Mouse (Mus musculus): ENCODE data around the gene Rab3c.

DNA sequence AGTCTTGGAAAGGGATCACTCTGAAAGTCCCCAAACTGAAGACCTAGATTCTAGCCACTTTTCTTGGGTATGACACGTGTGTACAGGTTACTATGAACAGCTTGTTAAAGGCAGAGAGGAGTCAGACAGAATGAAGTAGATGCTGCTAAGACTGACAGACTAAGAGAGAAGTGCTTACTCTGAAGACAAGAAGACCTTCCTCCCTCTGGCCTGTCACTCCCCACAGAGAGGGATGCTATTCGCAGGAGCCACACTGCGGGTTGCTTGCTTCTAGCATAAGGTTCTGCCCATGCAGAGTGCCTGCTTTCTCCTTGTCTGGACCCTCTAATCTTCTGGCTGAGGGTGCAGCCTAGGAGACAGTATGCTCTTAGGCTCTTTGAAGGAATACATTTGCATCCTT, 135.3 kb downstream of the Rab3c start:
- no peak for TF ChIP-seq ETS1 (conservative IDR thresholded peaks at IDR 0.05; ENCODE audit: low read depth, low read length)
- no peak for TF ChIP-seq CTCF (conservative IDR thresholded peaks at IDR 0.05 in 1 of 2, IDR thresholded peaks at IDR 0.05 in 1 of 2; ENCODE audit: low read depth in 2 of 2, low read length in 2 of 2)
- TF ChIP-seq POLR2A (IDR thresholded peaks at IDR 0.05; ENCODE audit: low read depth, low read length), result no peak
- no peak for TF ChIP-seq ELF1 (IDR thresholded peaks at IDR 0.05; ENCODE audit: low read depth, low read length)
- TF ChIP-seq CHD2 (IDR thresholded peaks at IDR 0.05; ENCODE audit: low read length), result no peak
- TF ChIP-seq MAX (IDR thresholded peaks at IDR 0.05; ENCODE audit: low read length), result no peak
- no peak for TF ChIP-seq ZC3H11A (IDR thresholded peaks at IDR 0.05; ENCODE audit: low read depth, low read length)
- no peak for TF ChIP-seq TBP (conservative IDR thresholded peaks at IDR 0.05; ENCODE audit: low read depth, low read length)
- no peak for TF ChIP-seq ZKSCAN1 (IDR thresholded peaks at IDR 0.05; ENCODE audit: borderline replicate concordance, low read depth, low read length)
- no peak for TF ChIP-seq POLR2AphosphoS2 (IDR thresholded peaks at IDR 0.05; ENCODE audit: low read depth, low read length)
- TF ChIP-seq MYC (IDR thresholded peaks at IDR 0.05; ENCODE audit: low read depth, low read length), result no peak
- TF ChIP-seq NELFE (IDR thresholded peaks at IDR 0.05; ENCODE audit: low read depth, low read length), result no peak
- TF ChIP-seq JUN (IDR thresholded peaks at IDR 0.05; ENCODE audit: insufficient read depth, low read depth, low read length), result no peak
- TF ChIP-seq TCF12 (IDR thresholded peaks at IDR 0.05; ENCODE audit: low read depth, low read length), result no peak
